Mouse (Mus musculus): Measurements from ENCODE around the gene Rpl9-ps1. TPM values are rescaled to one million over a fixed set of nuclear protein-coding genes. Genes with fewer than 3 reads are reported as not detected.

Gene Rpl9-ps1
- polyA plus RNA-seq, 1 experiment from 2014 or later, result not detected

GRCm38 (mm10) chr11:83654606-83655005, 9.2 kb upstream of the Rpl9-ps1 start:
- WGBS, result 90% methylated on average over 8 of the region's 8 CpGs
- Histone ChIP-seq H3K27ac (ENCODE audit: low read depth, low read length) (no peak overlapping the region), H3K4me3 (ENCODE audit: low read depth, low read length) (no peak overlapping the region), H3K4me1 (ENCODE audit: control insufficient read depth, insufficient read depth, low read length) (no peaks in the 10 kb centered on the region), H3K27me3 (ENCODE audit: control insufficient read depth, insufficient read depth, low read length) (no peaks in the 10 kb centered on the region), H3K9me3 (ENCODE audit: control insufficient read depth, low read length) (no peaks in the 10 kb centered on the region), H3K9ac (ENCODE audit: low read length) (no peak overlapping the region), H3K36me3 (ENCODE audit: control insufficient read depth, insufficient read depth, low read length) (no peaks in the 10 kb centered on the region), H3K4me2 (ENCODE audit: low read depth) (no peak overlapping the region)
- ATAC-seq (ENCODE audit: insufficient read depth, low FRiP score, low TSS enrichment), result no peak
- DNase-seq (ENCODE audit: low spot score), result no peak

- Histone ChIP-seq H3K4me1 (ENCODE audit: control insufficient read depth, insufficient read depth, low read length) (no peaks in the 10 kb centered on the region), H3K4me2 (ENCODE audit: low read depth) (no peak within 1 kb of the TSS), H3K9me3 (ENCODE audit: control insufficient read depth, low read length) (no peaks in the 10 kb centered on the region), H3K9ac (ENCODE audit: low read length) (no peak within 1 kb of the TSS), H3K27me3 (ENCODE audit: control insufficient read depth, insufficient read depth, low read length) (no peaks in the 10 kb centered on the region), H3K4me3 (ENCODE audit: low read depth, low read length) (no peak within 1 kb of the TSS), H3K27ac (ENCODE audit: low read depth, low read length) (no peak within 1 kb of the TSS), H3K36me3 (ENCODE audit: control insufficient read depth, insufficient read depth, low read length) (no peaks in the 10 kb centered on the region)
- DNase-seq (ENCODE audit: low spot score) (no peak), ATAC-seq (ENCODE audit: insufficient read depth, low FRiP score, low TSS enrichment) (no peak)
- WGBS, result 86% methylated on average over 8 of the region's 8 CpGs
These were observed 4.0 kb upstream of the Rpl9-ps1 start, which contains the start of gene Ccl3 for GRCm38 (mm10) chr11:83649305-83649841. Gene Ccl3 (minus strand): TSS chr11:83649355.

- H3K4me3 ChIP-seq (ENCODE audit: low read depth, low read length), result no peak overlapping the region
- H3K4me2 ChIP-seq (ENCODE audit: low read depth), result no peak overlapping the region
- WGBS, result 95% methylated on average over 6 of the region's 6 CpGs
- H3K4me1 ChIP-seq (ENCODE audit: control insufficient read depth, insufficient read depth, low read length), result no peaks in the 10 kb centered on the region
- H3K27ac ChIP-seq (ENCODE audit: low read depth, low read length), result no peak overlapping the region
- no peaks in the 10 kb centered on the region for H3K36me3 ChIP-seq (ENCODE audit: control insufficient read depth, insufficient read depth, low read length)
- ATAC-seq (ENCODE audit: insufficient read depth, low FRiP score, low TSS enrichment), result no peak
- no peaks in the 10 kb centered on the region for H3K27me3 ChIP-seq (ENCODE audit: control insufficient read depth, insufficient read depth, low read length)
- DNase-seq (ENCODE audit: low spot score), result no peak
- H3K9ac ChIP-seq (ENCODE audit: low read length), result no peak overlapping the region
- no peaks in the 10 kb centered on the region for H3K9me3 ChIP-seq (ENCODE audit: control insufficient read depth, low read length)
These were observed 1.1 kb upstream of the Rpl9-ps1 start for GRCm38 (mm10) chr11:83646356-83647149.

- Histone ChIP-seq H3K27ac (ENCODE audit: low read depth, low read length) (no peak overlapping the region), H3K4me1 (ENCODE audit: control insufficient read depth, insufficient read depth, low read length) (no peaks in the 10 kb centered on the region), H3K4me3 (ENCODE audit: low read depth, low read length) (no peak overlapping the region), H3K9me3 (ENCODE audit: control insufficient read depth, low read length) (no peaks in the 10 kb centered on the region), H3K4me2 (ENCODE audit: low read depth) (no peak overlapping the region), H3K9ac (ENCODE audit: low read length) (no peak overlapping the region), H3K27me3 (ENCODE audit: control insufficient read depth, insufficient read depth, low read length) (no peaks in the 10 kb centered on the region), H3K36me3 (ENCODE audit: control insufficient read depth, insufficient read depth, low read length) (no peaks in the 10 kb centered on the region)
- DNase-seq (ENCODE audit: low spot score), result no peak
- 95% methylated on average over 2 of the region's 2 CpGs for WGBS
- ATAC-seq (ENCODE audit: insufficient read depth, low FRiP score, low TSS enrichment), result no peak
These were observed 4.2 kb downstream of the Rpl9-ps1 start for GRCm38 (mm10) chr11:83641216-83641615.

GRCm38 (mm10) chr11:83640141-83640540, 5.3 kb downstream of the Rpl9-ps1 start:
- H3K36me3 ChIP-seq (ENCODE audit: control insufficient read depth, insufficient read depth, low read length), result no peaks in the 10 kb centered on the region
- DNase-seq (ENCODE audit: low spot score), result no peak
- H3K4me3 ChIP-seq (ENCODE audit: low read depth, low read length), result no peak overlapping the region
- no peak for ATAC-seq (ENCODE audit: insufficient read depth, low FRiP score, low TSS enrichment)
- no peak overlapping the region for H3K4me2 ChIP-seq (ENCODE audit: low read depth)
- no peaks in the 10 kb centered on the region for H3K9me3 ChIP-seq (ENCODE audit: control insufficient read depth, low read length)
- no peak overlapping the region for H3K27ac ChIP-seq (ENCODE audit: low read depth, low read length)
- WGBS, result 78% methylated on average over 5 of the region's 5 CpGs
- H3K27me3 ChIP-seq (ENCODE audit: control insufficient read depth, insufficient read depth, low read length), result no peaks in the 10 kb centered on the region
- no peak overlapping the region for H3K9ac ChIP-seq (ENCODE audit: low read length)
- no peaks in the 10 kb centered on the region for H3K4me1 ChIP-seq (ENCODE audit: control insufficient read depth, insufficient read depth, low read length)

GRCm38 (mm10) chr11:83639533-83639932, 5.9 kb downstream of the Rpl9-ps1 start:
- H3K36me3 ChIP-seq (ENCODE audit: control insufficient read depth, insufficient read depth, low read length), result no peaks in the 10 kb centered on the region
- no peak overlapping the region for H3K9ac ChIP-seq (ENCODE audit: low read length)
- ATAC-seq (ENCODE audit: insufficient read depth, low FRiP score, low TSS enrichment), result no peak
- no peak overlapping the region for H3K27ac ChIP-seq (ENCODE audit: low read depth, low read length)
- H3K4me2 ChIP-seq (ENCODE audit: low read depth), result no peak overlapping the region
- H3K4me1 ChIP-seq (ENCODE audit: control insufficient read depth, insufficient read depth, low read length), result no peaks in the 10 kb centered on the region
- H3K27me3 ChIP-seq (ENCODE audit: control insufficient read depth, insufficient read depth, low read length), result no peaks in the 10 kb centered on the region
- no peak for DNase-seq (ENCODE audit: low spot score)
- 62% methylated on average over 3 of the region's 3 CpGs for WGBS
- H3K9me3 ChIP-seq (ENCODE audit: control insufficient read depth, low read length), result no peaks in the 10 kb centered on the region
- no peak overlapping the region for H3K4me3 ChIP-seq (ENCODE audit: low read depth, low read length)

GRCm38 (mm10) chr11:83638934-83639333, 6.5 kb downstream of the Rpl9-ps1 start:
- no peaks in the 10 kb centered on the region for H3K27me3 ChIP-seq (ENCODE audit: control insufficient read depth, insufficient read depth, low read length)
- WGBS, result 68% methylated on average over 2 of the region's 2 CpGs
- no peak overlapping the region for H3K4me2 ChIP-seq (ENCODE audit: low read depth)
- no peaks in the 10 kb centered on the region for H3K9me3 ChIP-seq (ENCODE audit: control insufficient read depth, low read length)
- H3K4me1 ChIP-seq (ENCODE audit: control insufficient read depth, insufficient read depth, low read length), result no peaks in the 10 kb centered on the region
- no peak overlapping the region for H3K27ac ChIP-seq (ENCODE audit: low read depth, low read length)
- DNase-seq (ENCODE audit: low spot score) (no peak), ATAC-seq (ENCODE audit: insufficient read depth, low FRiP score, low TSS enrichment) (no peak)
- no peak overlapping the region for H3K4me3 ChIP-seq (ENCODE audit: low read depth, low read length)
- H3K36me3 ChIP-seq (ENCODE audit: control insufficient read depth, insufficient read depth, low read length), result no peaks in the 10 kb centered on the region
- H3K9ac ChIP-seq (ENCODE audit: low read length), result no peak overlapping the region

GRCm38 (mm10) chr11:83636742-83637235, 8.6 kb downstream of the Rpl9-ps1 start:
- Histone ChIP-seq H3K36me3 (ENCODE audit: control insufficient read depth, insufficient read depth, low read length) (no peaks in the 10 kb centered on the region), H3K9me3 (ENCODE audit: control insufficient read depth, low read length) (no peaks in the 10 kb centered on the region), H3K9ac (ENCODE audit: low read length) (no peak overlapping the region), H3K4me3 (ENCODE audit: low read depth, low read length) (no peak overlapping the region), H3K4me2 (ENCODE audit: low read depth) (no peak overlapping the region), H3K27ac (ENCODE audit: low read depth, low read length) (no peak overlapping the region), H3K4me1 (ENCODE audit: control insufficient read depth, insufficient read depth, low read length) (no peaks in the 10 kb centered on the region), H3K27me3 (ENCODE audit: control insufficient read depth, insufficient read depth, low read length) (no peaks in the 10 kb centered on the region)
- DNase-seq (ENCODE audit: low spot score), result no peak
- no peak for ATAC-seq (ENCODE audit: insufficient read depth, low FRiP score, low TSS enrichment)
- WGBS, result 93% methylated on average over 1 of the region's 1 CpGs

- no peak overlapping the region for H3K4me2 ChIP-seq (ENCODE audit: low read depth)
- H3K4me1 ChIP-seq (ENCODE audit: control insufficient read depth, insufficient read depth, low read length), result no peaks in the 10 kb centered on the region
- H3K9ac ChIP-seq (ENCODE audit: low read length), result no peak overlapping the region
- 97% methylated on average over 2 of the region's 2 CpGs for WGBS
- H3K36me3 ChIP-seq (ENCODE audit: control insufficient read depth, insufficient read depth, low read length), result no peaks in the 10 kb centered on the region
- DNase-seq (ENCODE audit: low spot score) (no peak), ATAC-seq (ENCODE audit: insufficient read depth, low FRiP score, low TSS enrichment) (no peak)
- H3K27me3 ChIP-seq (ENCODE audit: control insufficient read depth, insufficient read depth, low read length), result no peaks in the 10 kb centered on the region
- H3K9me3 ChIP-seq (ENCODE audit: control insufficient read depth, low read length), result no peaks in the 10 kb centered on the region
- no peak overlapping the region for H3K27ac ChIP-seq (ENCODE audit: low read depth, low read length)
- H3K4me3 ChIP-seq (ENCODE audit: low read depth, low read length), result no peak overlapping the region
These were observed 10.5 kb downstream of the Rpl9-ps1 start for GRCm38 (mm10) chr11:83634898-83635297.
